Mouse (Mus musculus) heart, postnatal 0 days (tissue): ENCODE measurements around the gene Gm10065.

Source experiments
- CTCF ChIP-seq: IDR thresholded peaks from 2 replicates; pipeline ENCODE4 v1.5.1; 2016; ENCODE audit warnings: antibody characterized with exemption, control low read depth, low read depth
- EP300 ChIP-seq: IDR thresholded peaks from 2 replicates; pipeline ENCODE4 v1.6.1; 2016; ENCODE audit warnings: antibody characterized with exemption, low read depth

GRCm38 (mm10) chr13:21440503-21441206 is 38.6 kb downstream of the Gm10065 start, which contains the start of gene Pgbd1:
- peak; percentile 49 for TF ChIP-seq CTCF
- no peak for TF ChIP-seq EP300
